Mouse (Mus musculus) layer of hippocampus, postnatal 10 days (tissue): ENCODE results near the gene Siva1. TPM values are rescaled to one million over a fixed set of nuclear protein-coding genes. Genes with fewer than 3 reads are reported as not detected.
A peak's percentile ranks its signal among the peaks of the same experiment; 100 is the strongest.

ENCODE experiments used
- DNase-seq, 2 experiments: peaks; one replicate each; pipeline ENCODE4 v3.0.0; 2021; ENCODE audit warnings: low spot score in 2 of 2
- total RNA-seq, 2 experiments: library from RNA; stranded (reverse); gene quantifications; 2 replicates each; pipeline ENCODE4 v1.2.3; 2021

The Siva1 gene
- total RNA-seq, 2 experiments from 2014 or later, result 17.0 to 19.5 TPM

GRCm38 (mm10) chr12:112658619-112659018 lies 14.1 kb downstream of the Siva1 start:
- DNase-seq, result no peak

GRCm38 (mm10) chr12:112659109-112659508 lies 14.6 kb downstream of the Siva1 start:
- DNase-seq, result peak; percentile 79 to 81

- DNase-seq, result no peak
Measured at GRCm38 (mm10) chr12:112660576-112661326, 16.3 kb downstream of the Siva1 start.

- DNase-seq, result no peak
Measured at GRCm38 (mm10) chr12:112661327-112661605, 16.8 kb downstream of the Siva1 start.

GRCm38 (mm10) chr12:112661851-112662250 lies 17.4 kb downstream of the Siva1 start:
- DNase-seq, result no peak

GRCm38 (mm10) chr12:112663303-112663702 lies 18.8 kb downstream of the Siva1 start:
- no peak for DNase-seq

GRCm38 (mm10) chr12:112663716-112664115 lies 19.2 kb downstream of the Siva1 start:
- DNase-seq, result no peak

GRCm38 (mm10) chr12:112664124-112664523 lies 19.6 kb downstream of the Siva1 start:
- no peak for DNase-seq

- DNase-seq, result no peak
Measured at GRCm38 (mm10) chr12:112664656-112665055, 20.2 kb downstream of the Siva1 start.

GRCm38 (mm10) chr12:112665445-112665844 lies 21.0 kb downstream of the Siva1 start:
- peak; percentile 78 to 86 for DNase-seq

GRCm38 (mm10) chr12:112665881-112666544 lies 21.5 kb downstream of the Siva1 start:
- no peak for DNase-seq

- DNase-seq, result no peak
Measured at GRCm38 (mm10) chr12:112667619-112668297, 23.3 kb downstream of the Siva1 start.

GRCm38 (mm10) chr12:112670718-112671393 lies 26.4 kb downstream of the Siva1 start:
- no peak for DNase-seq

GRCm38 (mm10) chr12:112671891-112672290 lies 27.4 kb downstream of the Siva1 start:
- DNase-seq, result no peak

- DNase-seq, result no peak
Measured at GRCm38 (mm10) chr12:112672744-112673575, 28.5 kb downstream of the Siva1 start.

GRCm38 (mm10) chr12:112673576-112674091 lies 29.2 kb downstream of the Siva1 start:
- DNase-seq, result peak; percentile 55 to 69

- DNase-seq, result peak; percentile 60 to 64
Measured at GRCm38 (mm10) chr12:112674132-112675011, 29.9 kb downstream of the Siva1 start, which contains the start of gene Akt1. Akt1 (minus strand) TSS chr12:112674884.

GRCm38 (mm10) chr12:112675245-112676035 lies 31.0 kb downstream of the Siva1 start:
- DNase-seq, result peak; percentile 87 to 90

- DNase-seq, result no peak
Measured at GRCm38 (mm10) chr12:112677076-112677475, 32.6 kb downstream of the Siva1 start.
